Mouse (Mus musculus) heart, embryonic 10.5 days (tissue): ENCODE data around the gene Tmem88b. TPM values are rescaled to one million over a fixed set of nuclear protein-coding genes. Genes with fewer than 3 reads are reported as not detected.

Experiments used
- DNase-seq: peaks from one replicate; pipeline ENCODE4 v3.0.0-alpha.2; 2017; ENCODE audit warnings: low spot score
- H3K27ac ChIP-seq: fragments of 300-500 bp; sonication (generic); 2 replicates; pipeline ENCODE4 v1.5.1; 2016; ENCODE audit warnings: mild to moderate bottlenecking
- H3K27me3 ChIP-seq: fragments of 300-500 bp; sonication (generic); 2 replicates; pipeline ENCODE4 v1.6.1; 2016; ENCODE audit warnings: mild to moderate bottlenecking; ENCODE audit not compliant: poor library complexity, insufficient read depth, severe bottlenecking
- H3K36me3 ChIP-seq: fragments of 300-500 bp; sonication (generic); 2 replicates; pipeline ENCODE4 v1.6.1; 2016; ENCODE audit warnings: mild to moderate bottlenecking, moderate library complexity
- H3K4me1 ChIP-seq: fragments of 300-500 bp; sonication (generic); 2 replicates; pipeline ENCODE4 v1.6.1; 2016; ENCODE audit warnings: mild to moderate bottlenecking
- H3K4me3 ChIP-seq: fragments of 300-500 bp; sonication (generic); 2 replicates; pipeline ENCODE4 v1.5.1; 2016; ENCODE audit warnings: mild to moderate bottlenecking, moderate library complexity
- H3K9me3 ChIP-seq: fragments of 300-500 bp; sonication (generic); 2 replicates; pipeline ENCODE4 v1.6.1; 2016; ENCODE audit warnings: mild to moderate bottlenecking, moderate library complexity
- WGBS: fragments of 180-500 bp; shearing (Covaris S2); methylation state at CpG from one replicate; pipeline ENCODE4 v1.1.7; 2016; 5-methylcytosine and 5-hydroxymethylcytosine counted together
- polyA plus RNA-seq: library from polyadenylated mRNA; unstranded; fragments of >200 nt; fragmentation: Nextera tagmentation; extraction: Ambion mirVana; gene quantifications from 2 replicates; pipeline ENCODE4 v1.2.1, GENCODE M21; 2016

Tmem88b gene
- polyA plus RNA-seq, 1 experiment from 2014 or later, result 2.1 TPM

- Histone ChIP-seq H3K27ac (peak overlapping the region; percentile 92), H3K4me3 (peak overlapping the region; percentile 66), H3K4me1 (peaks cover 29% of the 10 kb centered on the region), H3K27me3 (peaks cover 46% of the 10 kb centered on the region), H3K36me3 (no peaks in the 10 kb centered on the region), H3K9me3 (no peaks in the 10 kb centered on the region)
- 0% methylated on average over 39 of the region's 39 CpGs for WGBS
- DNase-seq, result peak; percentile 94
These were observed 15.7 kb downstream of the Tmem88b start for GRCm38 (mm10) chr4:155769880-155770512.

DNA sequence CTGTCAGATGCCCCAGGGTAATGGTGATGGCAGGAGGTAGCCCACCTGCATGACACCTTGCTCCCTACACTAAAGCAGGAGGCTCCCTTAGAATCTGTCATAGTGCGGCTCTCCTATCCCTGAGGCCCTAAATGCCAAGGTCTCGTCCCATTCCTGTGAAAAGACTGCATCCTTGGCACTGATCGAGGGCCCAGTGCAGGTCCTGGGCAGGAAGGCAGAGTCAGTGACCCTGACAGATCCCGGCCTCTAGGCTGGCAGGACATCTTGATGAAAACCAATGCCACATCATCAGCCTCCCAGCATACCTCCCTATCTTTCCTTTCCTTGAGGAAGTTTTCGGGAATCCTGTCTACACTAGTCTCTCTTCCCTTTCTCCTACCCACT lies 16.2 kb downstream of the Tmem88b start:
- H3K27me3 ChIP-seq, result peaks cover 40% of the 10 kb centered on the region
- DNase-seq, result no peak
- peaks cover 23% of the 10 kb centered on the region for H3K4me1 ChIP-seq
- peak overlapping the region; percentile 66 for H3K4me3 ChIP-seq
- no peaks in the 10 kb centered on the region for H3K36me3 ChIP-seq
- WGBS, result 59% methylated on average over 5 of the region's 5 CpGs
- H3K9me3 ChIP-seq, result no peaks in the 10 kb centered on the region
- H3K27ac ChIP-seq, result peak overlapping the region; percentile 92

DNA sequence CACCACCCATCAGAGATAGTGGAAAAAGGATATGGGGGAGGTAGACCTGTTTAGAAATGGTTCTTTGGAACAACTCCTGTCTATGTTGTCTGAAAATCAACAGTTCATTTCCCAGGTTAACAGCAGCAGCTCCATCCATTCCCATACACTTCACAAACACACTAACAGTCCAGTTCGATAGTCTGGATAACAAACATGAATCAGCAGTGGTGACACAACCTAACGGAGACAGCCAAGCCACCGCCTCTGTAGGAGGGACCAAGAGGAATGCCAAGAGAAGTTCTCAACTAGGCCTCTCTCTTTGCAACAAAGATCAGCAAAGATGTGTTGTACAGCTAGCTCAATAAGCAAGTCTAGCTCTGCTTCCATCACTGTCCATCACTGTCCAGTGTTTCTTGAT lies 23.3 kb downstream of the Tmem88b start:
- WGBS, result 86% methylated on average over 3 of the region's 3 CpGs
- DNase-seq, result no peak
- H3K4me3 ChIP-seq, result no peak overlapping the region

DNA sequence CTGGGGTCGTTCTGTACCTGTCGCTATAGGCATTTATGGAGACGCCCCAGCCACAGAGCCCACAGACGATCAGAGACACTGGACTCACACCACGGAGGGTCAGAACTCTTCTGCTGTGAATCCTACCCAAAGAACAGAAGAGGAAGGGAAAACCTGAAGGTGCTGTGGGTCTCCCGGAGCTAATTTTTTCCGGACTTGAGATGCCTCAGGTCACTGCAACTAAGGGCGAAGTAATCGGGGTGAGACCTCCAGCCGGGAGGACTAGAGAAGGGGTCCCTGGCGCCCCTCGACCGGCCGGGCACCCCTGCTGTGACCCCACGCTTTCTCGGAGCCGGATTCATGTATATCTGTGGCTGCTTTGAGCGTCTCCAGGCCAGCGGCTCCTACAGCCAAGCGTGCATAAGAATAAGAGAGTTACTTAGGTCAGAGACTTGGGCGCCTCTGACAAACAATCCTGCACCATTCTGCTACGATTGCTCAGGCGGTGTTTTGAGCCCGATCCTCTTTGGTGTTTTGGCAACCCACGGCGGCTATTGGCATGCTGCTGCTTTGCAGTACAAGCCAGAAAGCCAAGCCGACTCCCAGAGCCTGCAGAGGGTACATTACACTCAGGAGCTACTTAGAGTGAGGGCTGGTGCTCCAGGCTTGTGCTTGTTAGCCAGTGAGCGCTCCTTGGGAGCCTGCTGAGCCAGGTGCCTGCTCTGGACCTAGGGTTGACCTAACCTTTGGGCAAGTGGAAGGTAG lies 24.1 kb downstream of the Tmem88b start:
- no peaks in the 10 kb centered on the region for H3K9me3 ChIP-seq
- peaks cover 29% of the 10 kb centered on the region for H3K4me1 ChIP-seq
- H3K27ac ChIP-seq, result peak overlapping the region; percentile 87
- no peaks in the 10 kb centered on the region for H3K27me3 ChIP-seq
- no peak for DNase-seq
- H3K4me3 ChIP-seq, result peak overlapping the region; percentile 77
- peaks cover 19% of the 10 kb centered on the region for H3K36me3 ChIP-seq
- 2% methylated on average over 28 of the region's 28 CpGs for WGBS

More for the DNA sequence above, 23.3 kb downstream of the Tmem88b start:
- H3K27ac ChIP-seq, result no peak overlapping the region
- no peaks in the 10 kb centered on the region for H3K27me3 ChIP-seq
- H3K9me3 ChIP-seq, result no peaks in the 10 kb centered on the region
- H3K4me1 ChIP-seq, result peaks cover 24% of the 10 kb centered on the region
- H3K36me3 ChIP-seq, result peaks cover 10% of the 10 kb centered on the region; the same call in 1 of the 2 replicates

DNA sequence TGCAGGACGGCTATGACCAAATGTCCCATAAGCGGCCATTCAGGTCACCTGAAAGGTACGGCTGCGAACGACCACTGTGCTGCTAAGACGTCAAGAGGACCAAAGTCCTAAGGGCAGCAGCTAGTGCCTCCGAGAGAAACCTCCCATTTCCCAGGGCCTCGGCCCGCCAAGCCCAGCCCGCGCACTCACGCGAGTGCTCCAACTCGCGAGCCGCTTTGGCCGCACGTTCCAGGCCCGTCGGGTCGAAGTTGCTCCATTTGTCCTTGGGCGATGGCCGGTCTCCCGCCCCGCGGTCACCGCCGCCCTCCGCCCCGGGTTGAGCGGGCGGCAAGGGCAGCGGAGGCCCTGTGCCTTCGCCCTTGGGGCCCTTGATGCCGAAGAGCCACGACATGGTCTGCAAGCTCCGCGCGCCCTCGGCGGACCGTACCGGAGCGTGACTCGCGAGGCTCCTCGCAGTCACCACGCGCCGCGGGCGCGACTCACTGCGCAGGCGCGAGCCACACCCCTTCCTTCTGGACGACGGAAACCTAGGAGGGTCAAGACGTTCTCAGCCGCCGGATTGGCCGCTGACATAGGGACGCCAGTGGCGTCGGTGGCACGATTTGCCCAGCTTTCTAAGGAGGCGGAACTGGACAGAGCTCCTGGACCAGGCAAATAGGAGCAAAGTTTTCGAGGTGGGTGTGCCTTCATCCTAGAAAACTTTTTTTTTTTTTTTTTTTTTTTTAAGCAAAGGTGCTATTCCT lies 24.9 kb downstream of the Tmem88b start, which contains the start of gene Atad3a:
Gene Atad3a (minus strand): TSS at position 481 of the 743 bp plus-strand sequence.
- H3K36me3 ChIP-seq, result peaks cover 26% of the 10 kb centered on the region
- H3K4me1 ChIP-seq, result peaks cover 29% of the 10 kb centered on the region
- peak; percentile 98 for DNase-seq
- H3K27me3 ChIP-seq, result no peaks in the 10 kb centered on the region
- under 1% methylated on average over 68 of the region's 68 CpGs for WGBS
- no peaks in the 10 kb centered on the region for H3K9me3 ChIP-seq
- H3K4me3 ChIP-seq, result peak within 1 kb of the TSS; percentile 77
- peak within 1 kb of the TSS; percentile 87 for H3K27ac ChIP-seq

DNA sequence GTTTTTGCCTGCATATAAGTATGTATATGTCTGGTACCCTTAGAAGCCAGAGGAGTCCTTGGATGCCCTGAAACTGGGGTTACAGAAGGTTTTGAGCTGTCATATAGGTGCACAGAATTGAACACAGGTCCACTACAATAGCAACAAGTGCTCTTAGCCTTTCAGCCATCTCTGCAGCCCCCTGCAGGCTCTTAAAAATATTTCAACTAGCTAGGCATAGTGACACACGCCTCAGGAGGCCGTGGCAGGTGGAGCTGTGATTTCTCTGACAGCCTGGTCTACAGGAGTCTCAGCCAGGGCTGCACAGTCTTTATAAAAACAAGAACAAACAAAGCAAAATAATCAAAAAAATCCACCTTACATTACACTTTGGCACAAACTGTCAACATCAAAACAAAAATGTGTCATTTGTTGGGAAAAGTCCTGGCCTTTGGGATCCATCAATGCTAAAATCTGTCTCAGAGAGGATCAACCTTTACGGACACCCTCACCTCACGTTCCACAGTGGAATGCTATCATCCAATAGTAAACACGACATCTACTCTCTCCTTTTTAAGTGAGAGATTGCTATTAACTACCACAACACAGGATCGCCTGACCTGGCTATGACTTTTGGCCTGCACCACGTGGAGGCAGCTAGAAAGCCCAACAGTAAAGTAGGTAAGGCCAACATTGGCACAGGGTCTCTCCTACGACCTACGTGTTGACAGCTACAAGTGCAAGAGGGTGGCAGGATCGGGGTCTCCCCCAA lies 25.6 kb downstream of the Tmem88b start:
- DNase-seq, result no peak
- H3K36me3 ChIP-seq, result peaks cover 34% of the 10 kb centered on the region
- H3K27me3 ChIP-seq, result no peaks in the 10 kb centered on the region
- H3K27ac ChIP-seq, result peak overlapping the region; percentile 87
- peaks cover 29% of the 10 kb centered on the region for H3K4me1 ChIP-seq
- WGBS, result 3% methylated on average over 10 of the region's 10 CpGs
- no peaks in the 10 kb centered on the region for H3K9me3 ChIP-seq
- peak overlapping the region; percentile 77 for H3K4me3 ChIP-seq

- no peaks in the 10 kb centered on the region for H3K9me3 ChIP-seq
- H3K27me3 ChIP-seq, result no peaks in the 10 kb centered on the region
- H3K27ac ChIP-seq, result no peak overlapping the region
- peaks cover 61% of the 10 kb centered on the region for H3K36me3 ChIP-seq
- H3K4me3 ChIP-seq, result no peak overlapping the region
- peaks cover 29% of the 10 kb centered on the region for H3K4me1 ChIP-seq
- DNase-seq, result no peak
- whole genome bisulfite sequencing, result 86% methylated on average over 12 of the region's 12 CpGs
These were observed 28.7 kb downstream of the Tmem88b start for GRCm38 (mm10) chr4:155757011-155757410.

DNA sequence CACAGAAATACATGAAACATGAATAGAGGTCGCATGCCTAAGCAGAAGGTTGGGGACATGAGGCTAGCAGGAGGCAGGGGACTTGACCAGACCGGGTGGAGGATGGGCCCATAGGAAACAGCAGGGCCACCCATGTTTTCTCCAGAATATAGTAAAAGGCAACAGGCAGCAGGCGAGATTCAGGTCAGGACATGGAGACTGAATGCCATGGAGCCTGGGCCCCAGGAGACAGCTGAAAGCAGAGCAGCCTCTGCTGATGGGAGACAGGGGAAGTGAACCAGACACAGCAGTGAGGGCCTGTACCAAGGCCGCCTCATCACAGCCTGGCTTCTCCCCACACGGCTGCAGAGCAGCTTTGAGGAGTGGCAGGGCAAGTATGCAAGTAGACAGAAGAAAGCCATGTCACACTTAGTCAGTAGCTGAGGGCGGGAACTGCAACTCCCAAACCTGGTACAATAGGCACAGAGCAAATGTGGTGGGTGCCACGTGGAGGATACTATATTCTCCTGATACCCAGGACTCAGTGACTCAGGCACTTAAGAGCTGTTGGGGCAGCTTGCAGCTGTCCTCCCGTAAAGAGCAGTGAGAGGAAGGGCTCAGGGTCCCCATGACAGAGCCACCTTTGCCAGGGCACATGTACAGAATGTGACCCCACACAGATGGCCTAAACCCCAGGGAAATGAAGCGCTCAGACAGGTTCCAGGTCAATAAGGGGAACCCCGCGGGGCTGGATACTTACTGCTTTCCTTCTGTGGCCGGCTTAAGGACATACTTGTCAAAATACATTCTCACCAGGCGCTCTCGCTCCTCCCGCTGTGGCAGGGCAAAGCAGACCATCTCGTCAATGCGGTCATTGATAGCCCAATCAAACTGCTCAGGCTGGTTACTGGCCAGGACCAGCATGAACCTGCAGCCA lies 38.8 kb downstream of the Tmem88b start:
- H3K4me1 ChIP-seq, result no peaks in the 10 kb centered on the region
- WGBS, result 90% methylated on average over 17 of the region's 17 CpGs
- H3K27me3 ChIP-seq, result no peaks in the 10 kb centered on the region
- peaks cover 99% of the 10 kb centered on the region for H3K36me3 ChIP-seq
- no peaks in the 10 kb centered on the region for H3K9me3 ChIP-seq
- no peak overlapping the region for H3K4me3 ChIP-seq
- no peak overlapping the region for H3K27ac ChIP-seq
- DNase-seq, result no peak

DNA sequence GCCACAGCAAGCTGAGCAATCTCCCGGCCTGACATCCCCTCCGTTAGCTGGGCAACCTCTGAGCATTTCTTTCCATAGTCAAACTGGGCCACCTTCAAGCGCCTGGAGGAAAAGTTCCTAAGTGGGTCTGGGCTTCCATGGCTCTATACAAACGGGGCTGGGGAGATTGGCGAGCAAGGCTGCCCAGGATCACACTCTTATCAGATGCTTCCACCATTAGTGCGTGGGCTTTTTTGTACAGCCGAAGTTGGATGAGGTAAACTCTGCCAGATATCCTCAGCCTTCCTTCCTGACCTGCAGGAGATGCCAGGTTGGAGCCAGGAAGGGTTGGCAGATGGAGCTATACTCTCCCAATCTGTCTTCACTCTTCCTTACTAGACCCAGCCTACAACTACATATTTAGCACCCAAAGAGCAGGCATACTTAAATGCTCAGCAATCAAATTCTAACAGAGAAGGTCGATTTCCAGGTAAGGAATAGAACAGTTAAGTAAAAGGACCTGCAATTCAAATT lies 39.6 kb downstream of the Tmem88b start:
- 86% methylated on average over 8 of the region's 8 CpGs for WGBS

GRCm38 (mm10) chr4:155745136-155745535 lies 40.5 kb downstream of the Tmem88b start:
- Histone ChIP-seq H3K27me3 (no peaks in the 10 kb centered on the region), H3K27ac (no peak overlapping the region), H3K4me1 (no peaks in the 10 kb centered on the region), H3K4me3 (no peak overlapping the region), H3K36me3 (peaks cover 99% of the 10 kb centered on the region), H3K9me3 (no peaks in the 10 kb centered on the region)
- no peak for DNase-seq
- 89% methylated on average over 5 of the region's 5 CpGs for WGBS

More for the DNA sequence above, 39.6 kb downstream of the Tmem88b start:
- Histone ChIP-seq H3K4me3 (no peak overlapping the region), H3K27me3 (no peaks in the 10 kb centered on the region), H3K9me3 (no peaks in the 10 kb centered on the region), H3K27ac (no peak overlapping the region), H3K36me3 (peaks cover 99% of the 10 kb centered on the region), H3K4me1 (no peaks in the 10 kb centered on the region)
- no peak for DNase-seq

GRCm38 (mm10) chr4:155744474-155744873 lies 41.2 kb downstream of the Tmem88b start:
- DNase-seq, result no peak
- H3K27ac ChIP-seq, result no peak overlapping the region
- H3K36me3 ChIP-seq, result peaks cover 99% of the 10 kb centered on the region
- no peaks in the 10 kb centered on the region for H3K9me3 ChIP-seq
- H3K4me1 ChIP-seq, result no peaks in the 10 kb centered on the region
- no peaks in the 10 kb centered on the region for H3K27me3 ChIP-seq
- no peak overlapping the region for H3K4me3 ChIP-seq
- 93% methylated on average over 8 of the region's 8 CpGs for WGBS
